Mouse (Mus musculus): ENCODE measurements around the gene Calhm4.
"Not testable (repeated sequence)": the region's sequence is repeated elsewhere in the genome, so short reads cannot be mapped to it uniquely, and the experiment has no call there.

Calhm4 gene

DNA sequence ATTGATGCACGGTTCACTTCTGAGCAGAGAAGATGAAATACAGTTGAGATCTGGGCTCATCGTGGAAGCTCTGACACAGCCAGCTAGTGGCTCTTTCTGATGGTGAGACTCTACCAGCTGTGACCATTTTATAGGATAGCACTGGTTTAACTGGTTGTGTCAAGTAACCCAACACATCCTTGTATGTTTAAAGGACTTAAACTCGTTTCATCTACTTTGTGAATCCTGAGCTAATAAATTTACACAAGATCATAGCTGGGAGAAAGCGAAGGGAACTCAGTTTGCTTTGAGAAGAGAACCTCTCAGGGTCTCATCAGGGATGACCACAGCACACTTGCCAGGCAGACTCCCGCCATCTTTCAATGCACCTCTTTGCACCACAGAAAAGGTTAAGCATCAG lies at the start of gene Calhm4:
Gene Calhm4, minus strand, starts transcription at position 101 of the 400 bp plus-strand sequence.
- no peak for DNase-seq (ENCODE audit: low read depth, low spot score)

DNA sequence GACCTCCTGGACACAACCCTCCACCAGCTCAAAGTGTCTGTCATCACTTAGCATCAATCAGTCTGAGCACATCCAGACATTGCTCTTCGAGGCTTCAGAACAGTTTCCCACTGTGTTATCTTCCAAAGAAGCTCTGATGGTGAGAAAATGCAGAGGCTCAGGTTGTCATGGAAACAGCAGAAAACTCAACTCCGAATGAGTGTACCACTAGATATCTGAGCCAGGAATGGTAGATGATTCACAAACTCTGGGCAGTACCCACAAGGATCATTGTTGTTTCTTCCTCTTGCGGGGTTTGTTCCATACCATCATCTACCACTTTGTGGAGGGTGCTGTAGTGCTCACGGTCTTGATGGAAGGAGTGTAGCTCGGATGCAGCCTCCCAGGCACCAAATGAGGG lies 47.8 kb upstream of the Calhm4 start:
- no peak for DNase-seq (ENCODE audit: low read depth, low spot score)

DNA sequence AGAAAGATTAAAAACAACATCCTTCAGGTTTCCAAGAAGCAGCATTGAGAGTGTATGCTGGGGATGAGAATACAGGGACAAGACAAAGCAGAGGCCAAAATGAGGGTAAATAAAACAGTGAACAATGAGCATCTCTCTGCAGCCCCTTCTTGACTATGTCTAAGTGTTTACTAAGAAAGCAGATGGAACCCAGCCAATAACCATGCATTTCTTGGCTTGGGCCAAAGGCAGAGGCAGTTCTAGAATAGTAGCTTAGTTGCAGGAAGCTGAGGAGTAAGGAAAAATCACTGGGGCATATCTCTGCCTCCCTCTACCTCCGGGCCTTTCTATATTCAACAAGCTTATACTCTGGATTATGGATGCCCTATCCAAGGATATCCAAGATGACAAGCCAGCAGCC lies 46.4 kb upstream of the Calhm4 start:
- no peak for DNase-seq (ENCODE audit: low read depth, low spot score)

DNA sequence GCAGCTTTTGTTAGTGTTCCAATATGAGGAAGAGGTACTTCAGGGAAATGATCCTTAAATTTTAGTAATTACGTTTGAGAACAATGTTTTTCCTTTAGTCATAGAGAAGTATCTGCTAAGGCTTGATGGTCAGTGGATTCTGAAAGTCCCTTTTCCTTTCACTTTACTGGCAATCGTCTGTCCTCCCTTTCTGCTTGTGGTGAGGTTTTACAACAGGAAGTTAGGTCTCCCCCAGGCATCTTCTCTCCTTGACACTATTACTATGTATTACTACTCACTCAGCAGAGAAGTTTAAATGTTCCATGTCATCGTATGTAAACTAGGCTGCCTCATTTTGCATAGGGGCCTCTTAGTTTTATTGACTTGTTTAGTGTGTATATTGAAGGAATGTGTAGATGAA lies 45.4 kb upstream of the Calhm4 start:
- DNase-seq (ENCODE audit: low read depth, low spot score): no peak

DNA sequence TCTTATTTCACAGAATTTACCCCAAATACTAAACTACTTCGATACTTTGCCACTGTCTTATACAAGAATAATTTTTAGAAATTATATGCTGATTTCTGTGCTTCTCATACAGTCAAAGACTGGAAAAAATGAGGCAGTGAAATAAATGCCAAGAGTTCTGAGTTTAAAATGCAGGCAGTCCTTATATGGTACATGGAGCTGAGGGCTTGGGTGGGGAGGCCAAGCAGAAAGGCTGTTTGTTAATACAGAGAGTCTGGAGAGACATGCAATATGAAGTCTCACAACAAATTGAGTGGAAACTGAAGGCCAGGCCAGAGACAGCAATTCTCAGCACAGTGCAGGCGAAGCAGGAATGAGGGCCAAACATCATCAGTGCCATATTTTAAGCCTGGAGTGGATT lies 44.4 kb upstream of the Calhm4 start:
- no peak for DNase-seq (ENCODE audit: low read depth, low spot score)

DNA sequence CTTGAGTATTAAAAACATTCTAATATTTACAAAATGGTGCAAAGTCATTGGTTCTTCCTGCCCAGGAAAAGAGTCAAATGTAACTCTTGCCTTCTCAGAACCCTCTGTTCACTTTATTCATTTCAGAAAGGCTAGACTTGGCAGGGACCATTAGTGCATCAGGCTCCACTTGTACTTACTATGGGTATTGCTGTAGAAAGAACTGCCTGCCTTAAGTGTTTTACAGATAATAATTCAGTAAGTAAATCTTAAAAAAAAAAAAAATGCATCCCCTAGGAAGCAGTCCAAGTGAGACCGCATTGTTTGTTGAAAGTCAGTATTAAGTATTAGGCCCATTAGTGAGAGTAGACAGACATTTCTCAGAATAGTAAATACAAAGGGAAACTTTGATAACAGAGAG lies 42.4 kb upstream of the Calhm4 start:
- DNase-seq (ENCODE audit: low read depth, low spot score): no peak

DNA sequence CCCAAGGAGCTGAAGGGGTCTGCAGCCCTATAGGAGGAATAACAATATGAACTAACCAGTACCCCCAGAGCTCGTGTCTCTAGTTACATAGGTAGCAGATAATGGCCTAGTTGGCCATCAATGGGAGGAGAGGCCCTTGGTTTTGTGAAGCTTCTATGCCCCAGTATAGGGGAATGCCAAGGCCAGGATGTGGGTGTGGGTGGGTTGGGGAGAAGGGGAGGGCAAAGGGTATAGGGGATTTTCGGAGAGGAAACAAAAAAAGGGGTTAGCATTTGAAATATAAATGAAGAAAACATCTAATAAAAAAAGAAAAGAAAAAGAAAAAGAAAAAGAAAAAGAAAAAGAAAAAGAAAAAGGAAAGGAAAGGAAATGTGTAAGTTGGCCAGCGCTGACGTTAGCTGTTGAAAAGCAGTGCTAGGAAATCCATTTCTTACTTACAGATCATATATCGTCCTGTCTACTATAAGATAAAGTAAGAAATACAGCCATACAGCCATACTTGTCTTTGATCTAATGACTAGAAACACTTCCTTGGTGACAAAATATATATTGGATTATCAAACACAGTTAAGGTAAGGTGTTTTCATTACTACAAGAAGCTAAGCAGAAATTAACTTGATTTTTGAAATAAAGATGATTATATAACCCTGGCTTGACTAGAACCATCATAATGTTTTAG lies 30.6 kb upstream of the Calhm4 start:
- no peak for DNase-seq (ENCODE audit: low read depth, low spot score)

DNA sequence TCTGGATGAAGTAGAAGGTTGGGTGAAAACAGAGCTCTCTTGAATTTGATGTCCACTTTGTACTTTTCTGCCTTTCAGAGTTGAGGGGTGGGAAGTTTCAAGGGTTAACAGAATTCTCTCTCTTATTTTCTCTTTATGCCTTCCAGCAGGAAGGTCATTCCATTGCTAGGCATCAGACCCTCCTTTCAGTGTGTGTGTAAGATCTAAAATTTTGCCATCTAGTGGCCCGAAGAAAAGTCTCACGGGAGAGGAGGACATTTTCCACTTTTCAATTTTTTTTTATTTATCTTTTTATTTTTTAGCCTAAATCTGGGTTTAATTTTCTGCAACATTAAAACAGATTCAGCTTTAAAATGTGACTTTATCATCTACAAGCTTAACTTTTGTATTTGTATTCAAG lies 27.5 kb upstream of the Calhm4 start:
- DNase-seq (ENCODE audit: low read depth, low spot score): no peak

DNA sequence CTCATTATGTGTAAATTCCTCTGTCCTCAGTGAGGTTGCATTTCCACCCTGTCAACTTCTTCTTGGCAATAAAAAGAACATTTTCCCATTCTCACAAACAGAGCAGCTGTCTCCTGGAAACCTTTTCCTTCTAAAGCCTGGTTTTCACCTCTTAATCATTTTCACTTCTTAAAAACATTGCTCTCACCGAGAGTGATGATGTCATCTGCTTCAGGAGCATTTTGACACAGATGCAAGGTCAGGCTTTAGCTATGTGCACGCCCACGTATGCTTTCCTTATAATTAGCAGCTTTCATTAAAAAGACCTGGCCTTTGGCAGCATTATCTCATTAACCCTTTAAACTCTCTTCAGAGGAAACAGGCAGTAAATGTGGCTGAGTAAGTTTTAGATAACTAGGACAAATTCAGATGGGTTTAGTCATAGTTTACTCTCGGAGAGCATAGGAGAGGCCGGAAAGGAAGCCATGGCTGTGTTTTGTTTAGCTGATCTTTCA lies 26.9 kb upstream of the Calhm4 start:
- DNase-seq (ENCODE audit: low read depth, low spot score): no peak

DNA sequence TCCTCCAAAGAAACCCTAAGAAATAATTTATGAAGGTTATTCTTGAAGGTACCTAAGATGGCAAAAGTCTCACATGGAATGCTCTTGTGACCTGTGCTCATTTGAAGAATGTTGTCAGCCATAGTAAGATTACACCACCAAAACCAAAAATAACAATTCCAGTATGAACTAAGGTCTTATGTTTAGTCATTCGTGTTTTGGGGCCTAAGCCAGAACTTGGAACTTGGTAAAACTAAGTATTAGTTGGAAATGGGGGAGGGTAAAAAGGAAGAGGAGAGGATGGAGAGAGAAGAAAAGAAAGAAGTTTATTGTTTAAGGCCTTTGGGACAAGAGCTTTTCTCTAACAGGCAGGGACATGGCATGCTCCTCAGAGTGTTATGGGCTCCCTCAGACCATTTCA lies 25.5 kb upstream of the Calhm4 start:
- no peak for DNase-seq (ENCODE audit: low read depth, low spot score)

DNA sequence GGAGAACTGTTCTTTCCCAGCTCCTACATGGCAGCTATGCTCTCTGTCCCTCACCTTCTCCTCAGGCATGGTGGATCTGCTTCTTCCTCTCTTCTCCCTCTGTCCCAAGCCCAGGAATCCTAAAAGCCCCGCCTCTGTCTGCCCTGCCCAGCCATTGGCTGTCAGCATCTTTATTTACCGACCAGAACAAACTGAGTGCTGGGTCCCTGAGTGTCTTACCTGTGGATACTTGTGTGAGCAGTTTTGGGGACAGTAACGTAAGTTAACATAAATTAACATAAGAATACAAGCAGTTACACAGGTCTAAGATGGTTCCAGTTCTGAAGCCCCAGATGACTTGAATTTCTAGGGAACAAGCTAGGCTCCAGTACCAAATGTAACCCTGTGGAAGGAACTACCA lies 22.5 kb upstream of the Calhm4 start:
- no peak for DNase-seq (ENCODE audit: low read depth, low spot score)

DNA sequence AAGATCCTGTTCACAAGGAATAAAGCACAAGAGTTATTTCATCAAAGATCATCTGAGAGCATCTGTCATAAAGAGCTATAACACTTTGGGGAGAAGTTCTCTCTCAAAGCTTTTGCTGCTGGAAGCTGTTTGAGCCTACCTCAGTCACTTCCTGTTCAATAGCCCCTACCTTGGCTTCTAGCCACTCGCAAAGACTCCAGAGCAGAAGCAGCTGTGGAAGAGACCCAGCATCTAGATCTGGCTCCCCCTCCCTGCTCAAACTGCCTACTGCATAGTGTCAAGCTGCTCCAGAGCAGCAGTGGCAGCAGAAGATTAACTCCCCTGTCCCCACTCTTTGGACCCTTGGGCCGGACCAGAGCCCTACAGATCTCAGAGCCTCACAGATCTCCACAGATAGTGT lies 9.9 kb upstream of the Calhm4 start:
- no peak for DNase-seq (ENCODE audit: low read depth, low spot score)

DNA sequence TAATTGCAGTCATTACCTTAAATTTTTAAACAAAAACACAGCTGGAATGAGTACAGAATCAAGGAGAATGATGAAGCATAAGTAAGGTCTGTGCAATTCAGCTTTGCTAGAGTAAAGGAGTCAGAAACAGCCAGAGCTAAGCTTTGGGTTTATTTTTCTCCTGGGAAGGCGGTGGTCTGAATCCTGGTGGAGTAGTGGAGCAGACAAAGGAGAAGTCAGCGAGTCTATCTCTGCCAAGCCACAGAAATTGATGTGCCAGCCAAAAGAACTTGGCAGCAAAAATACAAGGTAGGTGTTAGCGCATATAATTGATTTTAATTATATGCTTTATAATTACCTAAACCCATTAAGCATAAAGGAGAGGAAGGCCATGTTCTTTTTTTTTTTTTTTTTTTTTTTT lies 6.7 kb downstream of the Calhm4 start, which contains the start of gene Trappc3l:
Gene Trappc3l, plus strand, starts transcription at position 197 of the 400 bp plus-strand sequence.
- DNase-seq (ENCODE audit: low read depth, low spot score): no peak

DNA sequence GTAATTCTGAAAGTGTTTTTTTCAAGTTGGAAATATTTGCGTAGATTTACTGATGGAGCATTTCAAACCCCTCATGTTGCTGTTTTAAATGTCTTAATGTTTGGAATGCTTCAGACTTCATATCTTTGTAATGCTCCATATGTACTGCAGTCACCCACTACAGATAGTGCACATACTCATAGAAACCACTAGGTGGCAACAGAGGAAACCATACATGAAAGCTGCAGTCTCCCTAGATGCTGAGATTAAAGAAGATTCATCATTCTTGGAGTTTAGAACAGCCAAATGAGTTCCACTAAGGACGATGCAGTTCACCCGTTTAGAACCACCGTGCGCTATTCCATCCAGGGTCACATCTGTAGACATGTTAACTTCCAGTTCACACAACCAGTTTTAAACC lies 7.5 kb downstream of the Calhm4 start:
- peak; percentile 15 for DNase-seq (ENCODE audit: low read depth, low spot score)

DNA sequence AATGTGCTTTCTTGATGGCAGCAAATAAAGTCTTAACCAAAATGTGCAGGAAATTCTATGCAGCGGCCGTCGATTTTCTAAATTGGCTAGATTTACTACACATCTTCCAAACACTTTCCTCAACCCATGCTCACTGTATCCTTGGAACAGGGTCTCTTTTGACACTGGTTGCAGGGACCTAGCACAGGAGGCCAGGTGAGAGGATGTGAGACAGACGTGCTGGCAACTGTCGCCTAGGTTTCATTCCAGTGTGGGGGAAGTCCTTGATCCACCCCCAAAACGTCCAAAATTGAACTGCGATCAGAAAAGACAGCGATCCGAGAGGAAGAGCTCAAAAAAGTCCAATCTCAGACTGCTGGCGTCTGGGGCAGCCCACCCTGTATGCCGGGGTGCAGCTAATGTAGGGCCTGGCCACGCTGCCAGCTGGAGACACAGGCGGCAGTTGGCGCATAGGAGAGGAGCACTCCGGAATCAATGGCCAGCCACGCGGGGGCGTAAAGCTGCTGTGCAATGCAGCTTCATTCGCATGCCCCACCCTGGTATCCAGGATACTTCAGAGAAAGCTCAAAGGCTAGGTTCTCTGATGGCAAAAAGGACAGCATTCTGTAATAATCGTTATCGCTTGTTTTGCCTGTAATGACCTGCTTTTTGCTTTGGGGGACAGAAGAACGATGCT lies 10.3 kb downstream of the Calhm4 start:
- no peak for DNase-seq (ENCODE audit: low read depth, low spot score)

DNA sequence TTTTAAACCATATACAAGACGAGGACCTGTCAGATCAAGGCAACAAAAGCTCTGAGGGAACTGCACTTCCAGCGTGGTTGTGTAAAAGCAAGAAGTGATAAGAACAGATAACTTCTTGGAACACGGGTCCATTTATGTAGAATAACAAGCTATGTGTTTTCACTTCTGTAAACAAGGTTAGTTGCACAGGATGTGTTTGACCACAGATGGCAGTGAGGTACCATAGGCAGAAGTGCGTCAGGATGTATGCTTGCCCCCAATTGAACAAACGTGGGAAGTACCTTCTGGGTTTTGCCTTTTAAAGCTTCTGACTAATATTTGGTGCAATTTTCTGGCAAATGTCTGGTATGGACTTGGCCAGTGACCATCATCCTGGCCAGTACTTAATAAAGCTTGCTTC lies 13.8 kb downstream of the Calhm4 start:
- DNase-seq (ENCODE audit: low read depth, low spot score): no peak

DNA sequence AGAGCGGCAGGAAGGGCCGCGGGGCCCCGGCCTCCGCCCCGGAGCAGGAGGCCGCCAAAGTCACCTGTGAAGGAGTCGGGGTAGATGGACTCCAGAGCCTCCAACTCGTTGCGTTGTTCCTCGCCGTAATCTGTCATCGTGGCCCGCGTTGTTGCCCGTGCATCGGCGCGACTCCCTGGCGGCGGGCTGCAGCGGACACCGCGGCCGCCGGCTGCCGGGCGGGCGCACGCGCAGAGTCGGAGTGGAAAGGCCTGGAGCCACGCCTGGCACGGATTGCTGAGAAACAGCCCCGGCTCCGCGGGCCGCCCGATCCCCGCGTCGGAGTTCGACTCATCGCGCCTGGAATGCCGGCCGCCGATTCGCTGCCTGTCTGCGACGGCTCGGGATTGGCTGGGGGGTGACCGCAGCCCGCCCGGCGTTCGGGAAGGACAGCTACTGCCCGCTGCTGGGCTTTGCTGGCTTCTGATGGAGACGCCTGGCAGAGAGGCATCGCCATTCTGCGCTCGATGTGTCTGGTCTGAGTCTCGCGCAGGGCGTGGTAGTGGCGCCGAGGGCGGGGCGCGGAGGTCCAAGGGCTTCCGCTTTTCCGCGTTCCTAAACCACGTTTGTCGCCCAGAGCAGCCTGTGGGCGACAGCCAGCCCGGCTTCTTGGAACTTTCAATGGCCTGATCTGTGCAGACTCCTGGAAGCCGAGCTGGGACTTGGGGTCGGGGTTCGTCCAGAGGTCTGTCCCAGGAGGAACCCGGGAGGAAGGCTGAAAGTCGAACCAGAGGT lies 24.6 kb downstream of the Calhm4 start, which contains the start of gene Rwdd1:
Gene Rwdd1, minus strand, starts transcription at position 323 of the 774 bp plus-strand sequence.
- DNase-seq (ENCODE audit: low read depth, low spot score): peak; percentile 86

DNA sequence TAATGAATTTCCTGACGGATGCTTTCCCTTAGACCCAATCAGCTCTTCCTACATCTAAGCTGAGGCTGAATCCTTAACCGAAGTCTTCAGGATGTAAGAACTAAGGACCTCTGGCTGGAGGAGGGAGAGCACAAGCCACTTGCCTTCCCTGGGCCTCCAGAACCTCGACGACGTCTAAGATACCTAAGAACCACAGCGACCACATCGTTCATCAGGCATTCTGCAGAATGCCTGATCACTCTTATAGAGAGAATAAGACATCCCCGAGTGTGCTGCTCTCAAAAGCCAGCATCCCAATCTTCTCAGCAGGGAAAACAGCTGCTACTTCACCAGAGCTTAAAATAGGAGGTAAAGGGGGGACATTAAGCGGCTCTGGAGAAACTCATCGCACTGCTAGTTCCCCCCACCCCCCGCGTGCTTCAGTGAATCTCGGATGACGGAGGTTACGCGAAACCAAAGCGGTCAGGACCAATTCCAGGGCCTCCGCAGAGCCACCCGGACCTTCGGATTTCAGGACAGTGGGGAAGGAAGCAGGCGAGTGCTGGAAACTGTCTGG lies 25.3 kb downstream of the Calhm4 start:
- no peak for DNase-seq (ENCODE audit: low read depth, low spot score)

DNA sequence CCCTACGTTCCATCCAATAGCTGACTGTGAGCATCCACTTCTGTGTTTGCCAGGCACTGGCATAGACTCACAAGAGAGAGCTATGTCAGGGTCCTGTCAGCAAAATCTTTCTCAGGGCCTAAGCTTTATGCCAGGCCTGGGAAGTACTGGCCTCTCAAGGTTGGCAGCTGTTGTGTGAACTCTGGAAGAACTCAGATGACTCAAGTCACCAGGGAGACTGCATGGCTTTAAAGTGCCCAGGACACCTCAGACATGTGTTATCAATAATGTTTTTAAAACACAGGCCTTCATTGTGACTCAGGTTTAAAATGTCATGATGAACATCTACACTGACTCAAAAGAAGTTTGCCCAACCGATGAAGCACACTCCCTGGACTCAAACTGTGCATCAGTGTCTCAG lies 30.9 kb downstream of the Calhm4 start:
- DNase-seq (ENCODE audit: low read depth, low spot score): no peak

DNA sequence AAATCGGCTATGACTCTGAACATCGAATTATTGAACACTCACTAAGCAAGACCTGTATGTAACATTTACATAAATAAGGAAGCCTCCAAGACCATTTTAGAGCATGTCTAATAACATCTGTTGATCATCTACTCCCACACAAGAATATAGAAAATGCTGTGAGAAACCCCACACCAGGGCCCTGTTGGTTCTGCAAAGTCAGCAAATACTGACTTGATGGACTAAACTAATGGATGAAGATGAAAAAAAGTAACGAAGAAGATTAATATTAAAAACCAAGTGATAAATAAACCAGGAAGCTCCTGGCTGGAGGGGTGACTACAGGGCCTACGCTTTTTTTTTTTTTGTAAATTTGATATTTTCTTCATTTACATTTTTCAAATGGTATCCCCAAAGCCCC lies 31.5 kb downstream of the Calhm4 start:
- DNase-seq (ENCODE audit: low read depth, low spot score): no peak

DNA sequence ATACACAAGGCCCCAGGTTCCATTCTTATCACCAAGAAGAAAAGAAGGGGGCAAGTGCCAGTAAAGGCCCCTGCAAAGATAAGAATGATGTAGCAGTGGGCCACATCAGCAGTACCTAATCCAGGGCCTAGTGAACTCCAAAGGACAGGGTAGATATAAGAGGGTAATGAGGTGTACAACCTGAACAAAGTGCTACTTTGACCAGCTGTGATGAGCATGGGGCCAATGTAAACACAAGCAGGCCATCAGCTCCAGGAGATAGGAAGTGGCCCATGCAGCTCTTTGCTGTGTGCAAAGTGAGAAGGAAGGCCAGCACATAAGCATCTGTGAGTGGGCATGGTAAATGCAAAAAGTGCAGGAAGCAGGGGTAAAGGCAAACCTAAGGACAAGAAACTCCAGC lies 45.7 kb downstream of the Calhm4 start:
- DNase-seq (ENCODE audit: low read depth, low spot score): no peak

DNA sequence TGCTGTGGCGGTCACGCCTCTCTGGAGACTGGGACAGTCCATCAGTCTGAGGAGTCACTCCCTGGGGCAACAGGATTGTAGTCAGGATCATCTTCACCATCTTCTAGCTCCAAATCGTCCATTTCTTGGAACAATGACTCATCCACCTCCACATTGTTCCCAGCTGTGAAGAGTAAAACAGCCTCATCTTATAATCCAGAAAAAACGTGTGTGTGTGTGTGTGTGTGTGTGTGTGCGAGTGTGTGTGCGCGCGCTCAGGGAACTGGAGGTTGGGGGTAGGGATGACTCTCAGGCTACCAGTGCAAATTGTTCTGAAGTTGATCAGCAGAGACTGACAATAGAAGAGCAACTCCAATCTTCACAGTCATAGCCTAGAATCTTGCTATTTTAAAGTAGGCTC lies 47.4 kb downstream of the Calhm4 start:
- DNase-seq (ENCODE audit: low read depth, low spot score): not testable (repeated sequence)
